Comparison of ENCODE assay signal across 8 mouse cellular contexts in genomic region chr7:25753076-25753475, GRCm38 (mm10). TPM values are rescaled to one million over a fixed set of nuclear protein-coding genes. Genes with fewer than 3 reads are reported as not detected.
DNase-seq lines count a peak whose midpoint lies in the region; ATAC-seq and TF ChIP-seq lines count a peak whose summit lies in the region.

No protein-coding gene starts in this region.

- H3ac ChIP-seq in myocyte (ENCODE audit: control insufficient read depth, insufficient read length) = peak overlapping the region; percentile 72

- H3K9me3 ChIP-seq in kidney, embryonic 16.5 days (ENCODE audit: low read length) = no peaks in the 10 kb centered on the region
- no peaks in the 10 kb centered on the region for H3K9me3 ChIP-seq in hindbrain, embryonic 16.5 days (ENCODE audit: control insufficient read depth, low read length)

- peaks cover 55% of the 10 kb centered on the region for H3K79me2 ChIP-seq in myocyte (ENCODE audit: control insufficient read depth, insufficient read depth)

- H3K27me3 ChIP-seq in kidney, embryonic 16.5 days (ENCODE audit: insufficient read depth, low read length) = no peaks in the 10 kb centered on the region
- no peaks in the 10 kb centered on the region for H3K27me3 ChIP-seq in hindbrain, embryonic 16.5 days (replicated peaks; ENCODE audit: control insufficient read depth, insufficient read depth, low read length)
- no peaks in the 10 kb centered on the region for H3K27me3 ChIP-seq in myocyte (ENCODE audit: control insufficient read depth, insufficient read depth, insufficient read length)

- TF ChIP-seq CTCF in cortical plate, adult 2 months (IDR thresholded peaks at IDR 0.05; ENCODE audit: extremely low read depth, insufficient read depth, low read length) = no peak

- H3K27ac ChIP-seq in kidney, embryonic 16.5 days (ENCODE audit: low read length) = no peak overlapping the region
- no peak overlapping the region for H3K27ac ChIP-seq in cortical plate, adult 2 months (ENCODE audit: insufficient read depth, low read length)
- H3K27ac ChIP-seq in hindbrain, embryonic 16.5 days (ENCODE audit: low read depth, low read length) = no peak overlapping the region

- H3K4me3 ChIP-seq in kidney, embryonic 16.5 days (ENCODE audit: low read length) = peak overlapping the region; percentile 75
- H3K4me3 ChIP-seq in cortical plate, adult 2 months (ENCODE audit: insufficient read depth, low read length) = peak overlapping the region; percentile 37; the same call in 1 of the 2 replicates
- H3K4me3 ChIP-seq in hindbrain, embryonic 16.5 days (ENCODE audit: low read length) = peak overlapping the region; percentile 99
- H3K4me3 ChIP-seq in myocyte = peak overlapping the region; percentile 95

- peaks cover 17% of the 10 kb centered on the region for H3K4me1 ChIP-seq in kidney, embryonic 16.5 days (ENCODE audit: insufficient read depth, low read length)
- H3K4me1 ChIP-seq in cortical plate, adult 2 months (ENCODE audit: control insufficient read depth, insufficient read depth, low read length) = peaks cover 7% of the 10 kb centered on the region
- H3K4me1 ChIP-seq in hindbrain, embryonic 16.5 days (ENCODE audit: control insufficient read depth, insufficient read depth, low read depth, low read length) = peaks cover 19% of the 10 kb centered on the region

- no peak for TF ChIP-seq POLR2A in cortical plate, adult 2 months (IDR thresholded peaks at IDR 0.05; ENCODE audit: extremely low read depth, insufficient read depth, low read length)
- TF ChIP-seq POLR2A in myocyte (IDR thresholded peaks at IDR 0.05; ENCODE audit: insufficient read length, low read depth) = no peak

- no peak for ATAC-seq in kidney, embryonic 16.5 days (ENCODE audit: low FRiP score, low TSS enrichment)
- ATAC-seq in hindbrain, embryonic 16.5 days = no peak

- H3K36me3 ChIP-seq in kidney, embryonic 16.5 days (ENCODE audit: insufficient read depth, low read length) = peaks cover 30% of the 10 kb centered on the region
- peaks cover 19% of the 10 kb centered on the region for H3K36me3 ChIP-seq in hindbrain, embryonic 16.5 days (ENCODE audit: control insufficient read depth, insufficient read depth, low read length)
- H3K36me3 ChIP-seq in myocyte (ENCODE audit: control insufficient read depth, insufficient read depth) = peaks cover 29% of the 10 kb centered on the region

- peak overlapping the region; percentile 90 for H3K9ac ChIP-seq in kidney, embryonic 16.5 days (replicated peaks; ENCODE audit: low read length)
- peak overlapping the region; percentile 99 for H3K9ac ChIP-seq in hindbrain, embryonic 16.5 days (ENCODE audit: low read depth, low read length)

- DNase-seq in kidney, postnatal 36 days = no peak
- no peak for DNase-seq in frontal cortex, postnatal 25 days (ENCODE audit: low spot score in 2 of 2)
- no peak for DNase-seq in right cerebral cortex, postnatal 36 days (ENCODE audit: low spot score in 2 of 2)
- no peak for DNase-seq in thymus, postnatal 4 days

- peak overlapping the region; percentile 74 for H3K4me2 ChIP-seq in kidney, embryonic 16.5 days (replicated peaks; ENCODE audit: low read depth, low read length)
- peak overlapping the region; percentile 96 for H3K4me2 ChIP-seq in hindbrain, embryonic 16.5 days (ENCODE audit: low read length)
- peak overlapping the region; percentile 86 for H3K4me2 ChIP-seq in myocyte (ENCODE audit: low read depth)

TF ChIP-seq in myocyte, 11 proteins besides CTCF, POLR2A, EP300 and RAD21:
- TF ChIP-seq REST (IDR thresholded peaks at IDR 0.05; ENCODE audit: insufficient read depth, insufficient read length) = no peak
- no peak for TF ChIP-seq MAX (IDR thresholded peaks at IDR 0.05; ENCODE audit: low read depth)
- TF ChIP-seq USF1 (IDR thresholded peaks at IDR 0.05; ENCODE audit: low read depth) = no peak
- no peak for TF ChIP-seq SRF (IDR thresholded peaks at IDR 0.05; ENCODE audit: control insufficient read depth, insufficient read length, low read depth)
- no peak for TF ChIP-seq TCF12 (IDR thresholded peaks at IDR 0.05; ENCODE audit: insufficient read depth, poor library complexity, severe bottlenecking)
- no peak for TF ChIP-seq TCF3 (IDR thresholded peaks at IDR 0.05; ENCODE audit: insufficient read length, low read depth)
- TF ChIP-seq CEBPB (IDR thresholded peaks at IDR 0.05; ENCODE audit: insufficient read depth, poor library complexity, severe bottlenecking) = no peak
- no peak for TF ChIP-seq E2F4 (IDR thresholded peaks at IDR 0.05; ENCODE audit: insufficient read depth)
- TF ChIP-seq POLR2AphosphoS2 (IDR thresholded peaks at IDR 0.05; ENCODE audit: insufficient read length, low read depth) = no peak
- no peak for TF ChIP-seq MYOG (IDR thresholded peaks at IDR 0.05; ENCODE audit: control insufficient read depth in 1 of 3, insufficient read depth in 1 of 3, insufficient read length in 2 of 3, low read depth in 2 of 3)
- TF ChIP-seq MYOD1 (IDR thresholded peaks at IDR 0.05; ENCODE audit: control insufficient read depth in 1 of 3, insufficient read length in 2 of 3, low read depth in 2 of 3) = no peak

RNA-seq across cellular contexts. Expression of gene Hnrnpul1, which starts 1.5 kb away (rescaled TPM):
- polyA plus RNA-seq in kidney, embryonic 16.5 days (2015; fragmentation: Nextera tagmentation; extraction: Ambion mirVana) = 43.7 and 56.5 TPM in 2 replicates
- polyA plus RNA-seq in cortical plate, adult 2 months (2012; rRNA removed) = 36.7 and 37.6 TPM in 2 replicates
- 32.3 and 37.6 TPM in 2 replicates for polyA plus RNA-seq in hindbrain, embryonic 16.5 days (2015; fragmentation: Nextera tagmentation; extraction: Ambion mirVana)
- 76.2 TPM for polyA plus RNA-seq in myocyte (2012; fragmentation: generic; extraction: Trizol)

RNA-seq across cellular contexts. Expression of gene Ccdc97, which starts 34.2 kb away (rescaled TPM):
- 25.6 and 32.8 TPM in 2 replicates for polyA plus RNA-seq in kidney, embryonic 16.5 days (2015; fragmentation: Nextera tagmentation; extraction: Ambion mirVana)
- polyA plus RNA-seq in cortical plate, adult 2 months (2012; rRNA removed) = 57.9 and 58.5 TPM in 2 replicates
- polyA plus RNA-seq in hindbrain, embryonic 16.5 days (2015; fragmentation: Nextera tagmentation; extraction: Ambion mirVana) = 29.3 and 40.1 TPM in 2 replicates
- 44.5 TPM for polyA plus RNA-seq in myocyte (2012; fragmentation: generic; extraction: Trizol)

RNA-seq across cellular contexts. Expression of gene Axl, which starts 35.4 kb away (rescaled TPM):
- polyA plus RNA-seq in kidney, embryonic 16.5 days (2015; fragmentation: Nextera tagmentation; extraction: Ambion mirVana) = 91.5 and 96.5 TPM in 2 replicates
- 33.5 and 34.4 TPM in 2 replicates for polyA plus RNA-seq in cortical plate, adult 2 months (2012; rRNA removed)
- polyA plus RNA-seq in hindbrain, embryonic 16.5 days (2015; fragmentation: Nextera tagmentation; extraction: Ambion mirVana) = 18.1 and 25.5 TPM in 2 replicates
- 112 TPM for polyA plus RNA-seq in myocyte (2012; fragmentation: generic; extraction: Trizol)

Comparison
In these comparisons a context has a peak if more than half of its experiments do, and no peak if none do; other contexts are left out.
1. H3K4me3 ChIP-seq: peak in every context shown above with its lines; median percentile 99 in hindbrain, embryonic 16.5 days; 95 in myocyte; 75 in kidney, embryonic 16.5 days; 37 in cortical plate, adult 2 months.